Mouse (Mus musculus): ENCODE data around the gene Npl.
"Not testable (repeated sequence)": the region's sequence is repeated elsewhere in the genome, so short reads cannot be mapped to it uniquely, and the experiment has no call there.

The Npl gene

DNA sequence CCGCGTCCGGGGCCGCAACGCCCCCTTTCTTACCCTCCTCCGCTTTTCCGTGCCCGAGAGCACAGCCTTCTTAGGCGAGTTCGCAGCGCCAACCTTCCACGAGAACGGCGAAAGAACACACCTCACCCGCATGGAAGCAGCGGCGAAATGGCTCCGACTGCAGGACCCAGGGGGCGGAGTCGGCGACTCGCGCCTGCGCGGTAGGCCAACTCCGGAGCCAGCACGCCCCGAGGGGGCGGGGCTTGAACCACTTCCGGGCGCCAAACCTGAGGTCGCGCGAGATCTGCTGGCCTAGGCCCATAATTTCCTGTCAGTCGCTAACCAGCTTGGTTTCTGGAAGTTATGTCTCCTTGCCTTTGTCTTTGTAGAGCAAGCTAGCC is 62.4 kb downstream of the Npl start, which contains the start of gene Dhx9:
Gene Dhx9, minus strand, starts transcription at position 161 of the 380 bp plus-strand sequence.
- peak; percentile 98 for DNase-seq (ENCODE audit: low read depth)

DNA sequence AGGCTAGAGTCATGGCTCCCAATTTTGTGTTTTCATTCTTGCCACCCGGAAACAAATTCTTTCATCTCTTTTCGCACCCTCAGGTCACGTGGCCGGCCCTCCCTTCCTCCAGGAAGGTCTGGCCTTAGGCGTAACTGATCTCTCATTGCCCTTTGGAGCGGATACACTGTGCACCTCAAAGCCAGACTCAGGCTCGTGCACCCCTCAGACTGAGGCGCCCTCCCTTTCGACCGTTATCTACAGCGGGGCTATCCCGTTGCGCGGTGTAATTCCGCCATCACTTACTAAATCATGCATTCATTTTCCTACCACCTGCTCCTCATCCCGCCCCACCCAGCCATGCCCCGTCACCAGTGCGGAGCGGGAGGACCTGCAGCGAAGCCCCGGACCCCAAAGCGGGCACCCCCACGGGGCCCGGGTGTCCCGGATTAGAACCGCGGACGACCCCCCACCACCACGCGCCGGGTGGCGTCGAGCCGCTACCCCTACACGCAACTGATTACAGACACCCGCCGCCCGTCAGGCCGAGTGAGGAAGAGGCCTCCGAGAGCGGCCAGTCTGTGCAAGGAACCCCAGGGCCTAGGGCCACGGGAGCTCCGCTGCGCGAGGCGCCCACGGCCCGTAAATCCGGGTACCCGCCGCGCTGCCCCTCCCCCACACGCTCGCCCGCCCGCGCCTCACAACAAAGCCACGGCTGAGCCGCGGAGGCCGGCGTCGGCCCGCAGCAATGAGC is 62.9 kb downstream of the Npl start:
- DNase-seq (ENCODE audit: low read depth) = peak; percentile 85

DNA sequence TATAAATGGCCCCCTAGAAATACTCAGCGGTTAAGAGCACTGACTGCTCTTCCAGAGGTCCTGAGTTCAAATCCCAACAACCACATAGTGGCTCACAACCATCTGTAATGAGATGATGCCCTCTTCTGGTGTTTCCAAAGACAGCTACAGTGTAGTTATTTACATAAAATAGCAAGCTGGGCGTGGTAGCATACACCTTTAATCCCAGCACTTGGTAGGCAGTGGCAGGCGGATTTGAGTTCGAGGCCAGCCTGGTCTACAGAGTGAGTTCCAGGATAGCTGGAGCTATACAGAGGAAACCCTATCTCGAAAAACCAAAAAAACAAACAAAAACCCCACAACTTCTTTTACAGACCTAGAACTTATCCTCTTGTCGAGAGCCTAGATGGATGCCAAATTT is 63.7 kb downstream of the Npl start:
- DNase-seq (ENCODE audit: low read depth) = not testable (repeated sequence)

DNA sequence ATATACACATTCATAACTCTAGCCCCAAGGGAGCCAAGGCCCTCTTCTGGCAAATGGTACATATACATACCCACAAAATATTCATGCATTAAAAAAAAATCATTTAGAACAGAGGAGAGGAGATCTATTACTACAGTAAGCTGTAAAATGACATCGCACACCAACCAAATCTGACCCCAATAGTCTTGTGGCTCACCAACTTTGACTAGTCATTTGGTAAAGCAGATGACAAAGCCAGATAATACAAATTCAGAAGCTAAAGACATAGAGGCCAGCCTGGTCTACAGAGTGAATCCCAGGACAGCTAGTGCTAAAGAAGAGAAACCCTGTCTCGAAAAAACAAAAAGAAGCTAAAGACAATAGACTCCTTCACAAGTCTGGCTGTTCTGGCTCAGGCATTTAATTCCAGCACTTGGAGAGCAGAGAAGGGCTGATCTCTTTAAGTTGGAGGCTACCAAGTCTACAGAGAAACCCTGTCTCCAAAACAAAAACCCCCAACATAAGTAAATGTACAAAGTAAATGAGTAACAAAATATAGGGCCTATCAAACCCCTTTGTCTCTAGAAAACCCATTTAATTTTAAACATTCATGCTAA is 64.5 kb downstream of the Npl start:
- DNase-seq (ENCODE audit: low read depth) = peak; percentile 39

DNA sequence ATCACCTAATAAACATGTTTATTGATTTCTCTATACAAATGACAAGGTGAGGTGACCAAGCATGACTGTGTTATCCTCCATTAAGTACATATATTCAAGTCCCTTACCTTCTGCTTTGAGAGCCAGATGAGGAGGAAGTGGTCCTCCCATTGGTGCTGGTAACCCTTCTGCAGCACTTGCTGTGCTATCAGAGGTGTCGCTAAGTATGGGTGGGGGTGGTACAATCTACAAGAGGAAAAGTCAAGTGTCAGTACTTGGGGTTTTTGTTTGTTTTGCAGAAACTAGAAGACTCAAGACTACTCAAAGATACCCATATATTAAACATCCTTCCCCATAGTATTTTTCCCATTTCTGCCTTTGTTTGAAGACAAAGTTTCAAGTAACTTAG is 68.8 kb downstream of the Npl start:
- no peak for DNase-seq (ENCODE audit: low read depth)

DNA sequence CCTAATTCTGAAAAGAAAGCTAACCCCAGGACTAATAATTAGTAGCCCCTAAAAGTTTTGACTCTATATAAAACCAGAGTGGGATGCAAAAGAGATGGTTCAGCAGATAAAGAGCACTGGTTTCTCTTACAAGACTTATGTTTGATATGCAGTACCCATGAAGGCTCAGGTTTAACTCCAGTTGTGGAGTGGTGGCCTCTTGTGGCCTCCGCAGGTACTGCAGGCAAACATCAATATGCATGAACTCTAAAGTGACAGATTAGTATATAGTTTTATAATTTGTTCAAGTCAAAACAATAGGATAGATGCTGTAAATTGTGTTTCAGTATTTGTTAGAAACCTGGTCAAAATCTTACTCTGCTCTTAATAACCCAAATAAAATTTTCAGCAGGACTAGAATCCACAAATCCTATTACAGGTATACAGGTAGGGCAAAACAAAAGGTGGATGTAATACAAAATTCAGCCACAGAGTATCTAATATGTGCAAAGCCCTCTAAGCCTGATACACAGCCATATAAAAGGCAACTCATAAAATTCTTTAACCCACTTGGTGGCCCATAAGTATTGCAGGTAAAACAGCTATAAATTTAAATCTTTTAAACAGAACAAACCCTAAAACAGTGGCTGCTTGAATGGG is 69.3 kb downstream of the Npl start:
- DNase-seq (ENCODE audit: low read depth) = peak; percentile 90

DNA sequence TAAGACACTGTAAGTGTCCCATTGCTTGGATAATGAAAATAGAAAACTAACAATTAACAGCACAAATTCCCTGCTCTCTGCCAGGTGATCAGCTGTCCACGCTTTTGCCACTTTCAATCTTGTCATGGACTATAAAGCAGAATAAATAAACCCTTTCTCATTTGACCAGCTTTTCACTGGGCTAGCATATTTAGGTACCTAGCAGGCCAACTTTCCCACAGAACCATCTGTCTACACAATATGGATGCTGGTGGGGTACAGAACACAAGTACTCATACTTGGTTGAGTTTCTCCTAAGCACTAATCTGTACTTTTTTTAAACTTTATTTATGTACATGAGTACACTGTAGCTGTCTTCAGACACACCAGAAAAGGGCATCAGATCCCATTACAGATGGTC is 70.5 kb downstream of the Npl start:
- DNase-seq (ENCODE audit: low read depth) = no peak

DNA sequence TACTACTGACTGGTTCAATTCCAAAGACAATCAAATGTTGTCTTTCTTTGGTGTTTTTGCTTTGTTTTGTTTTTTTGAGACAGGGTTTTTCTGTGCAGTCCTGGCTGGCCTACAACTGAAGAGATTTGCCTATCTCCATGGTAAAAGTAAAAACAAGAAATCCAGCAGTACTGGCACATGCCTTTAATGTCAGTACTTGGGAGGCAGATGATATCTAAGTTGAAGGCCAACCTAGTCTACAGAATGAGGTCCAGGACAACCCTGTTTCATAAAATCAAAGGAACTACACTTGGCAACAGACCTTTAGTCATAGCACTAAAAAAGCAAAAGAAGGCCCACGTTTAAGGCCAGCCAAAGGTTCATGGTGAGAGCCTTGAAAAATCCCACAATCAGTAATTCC is 88.0 kb downstream of the Npl start:
- DNase-seq (ENCODE audit: low read depth) = no peak

DNA sequence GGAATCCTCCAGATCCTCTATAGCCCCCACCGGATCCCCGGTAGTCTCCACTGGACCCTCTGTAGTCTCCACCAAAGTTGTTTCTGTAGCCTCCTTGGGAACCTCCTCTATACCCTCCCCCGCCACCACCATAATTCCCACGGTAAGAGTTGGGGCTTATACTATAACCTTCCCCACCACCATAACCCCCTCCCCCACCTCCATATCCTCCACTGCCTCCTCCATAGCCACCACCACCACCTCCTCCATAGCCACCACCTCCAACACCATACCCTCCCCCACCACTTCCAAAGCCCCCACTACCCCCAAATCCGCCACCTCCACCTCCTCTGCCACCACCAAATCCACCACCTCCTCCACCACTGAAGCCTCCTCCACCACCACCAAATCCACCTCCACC is 93.7 kb downstream of the Npl start:
- no peak for DNase-seq (ENCODE audit: low read depth)

DNA sequence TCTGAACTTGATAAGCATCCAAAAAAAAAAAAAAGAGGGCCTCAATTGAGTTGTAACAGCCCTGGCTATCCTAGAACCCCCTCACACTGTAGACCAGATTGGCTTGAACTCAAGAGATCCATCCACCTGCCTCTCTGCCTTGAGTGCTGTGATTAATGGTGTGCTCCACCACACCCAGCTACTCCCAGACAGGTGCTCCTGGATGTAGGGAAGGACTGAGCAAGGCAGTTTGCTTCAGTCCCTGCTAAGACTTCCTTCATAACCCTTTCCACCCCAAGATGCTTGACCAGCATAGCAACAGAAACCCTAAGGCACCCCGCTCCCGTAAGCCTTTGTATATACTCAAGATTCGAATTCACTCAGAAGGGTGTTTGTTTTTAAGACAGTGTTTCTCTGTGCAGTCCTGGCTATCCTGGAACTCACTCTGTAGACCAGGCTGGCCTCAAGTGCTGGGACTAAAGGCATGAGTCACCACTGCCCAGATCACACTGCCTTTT is 96.7 kb downstream of the Npl start:
- no peak for DNase-seq (ENCODE audit: low read depth)

All from induced T-regulatory cell, adult 2 months (primary cell).